Mouse (Mus musculus) adipose tissue, adult 10 weeks (tissue): ENCODE measurements around the gene Clca4b. TPM values are rescaled to one million over a fixed set of nuclear protein-coding genes. Genes with fewer than 3 reads are reported as not detected.

Source experiments
- polyA plus RNA-seq: library from polyadenylated mRNA; stranded (reverse); fragments of 350-450 nt; fragmentation: Illumina TruSeq; extraction: RNeasy Lipid Tissue Mini Kit (QIAGEN cat#74804); gene quantifications from one replicate; pipeline ENCODE4 v1.2.3, GENCODE M21; 2014; ENCODE audit warnings: low read depth, low replicate concordance

Gene Clca4b
- polyA plus RNA-seq: not detected

DNA sequence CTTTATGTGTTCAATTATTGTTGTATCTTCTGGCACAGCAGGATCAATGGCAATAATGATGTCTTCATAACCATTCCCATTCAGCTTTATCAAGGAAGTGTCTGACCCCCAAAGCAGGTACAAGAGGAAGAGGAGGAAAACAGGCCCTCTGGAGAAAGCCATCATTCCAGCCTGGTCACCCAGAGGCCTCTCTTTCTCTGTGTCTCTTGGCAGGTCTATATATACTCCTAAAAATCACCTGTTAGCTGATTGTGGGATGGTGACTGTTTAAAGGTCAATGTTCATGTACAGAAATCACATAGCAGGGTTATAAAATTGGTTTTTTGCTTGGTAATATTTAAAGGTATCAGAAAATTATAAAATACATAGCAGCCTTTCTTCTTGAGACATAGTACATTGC, at the start of gene Clca4b:
Gene Clca4b (minus strand): TSS at position 195 of the 400 bp plus-strand sequence.

DNA sequence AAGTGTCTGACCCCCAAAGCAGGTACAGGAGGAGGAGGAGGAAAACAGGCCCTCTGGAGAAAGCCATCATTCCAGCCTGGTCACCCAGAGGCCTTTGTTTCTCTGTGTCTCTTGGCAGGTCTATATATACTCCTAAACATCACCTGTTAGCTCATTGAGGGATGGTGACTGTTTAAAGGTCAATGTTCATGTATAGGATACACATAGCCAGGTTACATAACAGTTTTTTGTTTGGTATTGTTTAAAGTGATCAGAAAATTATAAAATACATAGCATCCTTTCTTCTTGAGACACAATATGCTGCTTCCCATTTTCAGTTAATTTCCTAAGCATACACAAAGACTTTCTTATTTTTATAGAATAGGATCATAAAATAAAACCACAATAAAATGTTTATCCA, 42.6 kb upstream of the Clca4b start, which contains the start of gene Clca4a:
Gene Clca4a (minus strand): TSS at position 101 of the 400 bp plus-strand sequence.

Other genes with a start within 250 kb of the Clca4b start
- gene Sh3glb1, start 212.2 kb downstream of the Clca4b start, polyA plus RNA-seq: 168 TPM
- gene Clca3a1, start 171.6 kb downstream of the Clca4b start, polyA plus RNA-seq: 5.1 TPM
- 11.5 TPM for gene Clca3a2, start 113.0 kb downstream of the Clca4b start, polyA plus RNA-seq
- not detected for gene Clca3b, start 83.2 kb downstream of the Clca4b start, polyA plus RNA-seq
- not detected for gene Clca4a, start 42.5 kb upstream of the Clca4b start, polyA plus RNA-seq
- not detected for gene Clca1, start 100.2 kb upstream of the Clca4b start, polyA plus RNA-seq
- gene Clca2, start 166.9 kb upstream of the Clca4b start, polyA plus RNA-seq: 0.84 TPM
- 19.6 TPM for gene Odf2l, start 186.1 kb upstream of the Clca4b start, polyA plus RNA-seq